Mouse (Mus musculus): ENCODE data around the gene Chst15. TPM values are rescaled to one million over a fixed set of nuclear protein-coding genes. Genes with fewer than 3 reads are reported as not detected.

Gene Chst15
- polyA plus RNA-seq, 1 experiment from 2014 or later = 13.1 TPM

DNA sequence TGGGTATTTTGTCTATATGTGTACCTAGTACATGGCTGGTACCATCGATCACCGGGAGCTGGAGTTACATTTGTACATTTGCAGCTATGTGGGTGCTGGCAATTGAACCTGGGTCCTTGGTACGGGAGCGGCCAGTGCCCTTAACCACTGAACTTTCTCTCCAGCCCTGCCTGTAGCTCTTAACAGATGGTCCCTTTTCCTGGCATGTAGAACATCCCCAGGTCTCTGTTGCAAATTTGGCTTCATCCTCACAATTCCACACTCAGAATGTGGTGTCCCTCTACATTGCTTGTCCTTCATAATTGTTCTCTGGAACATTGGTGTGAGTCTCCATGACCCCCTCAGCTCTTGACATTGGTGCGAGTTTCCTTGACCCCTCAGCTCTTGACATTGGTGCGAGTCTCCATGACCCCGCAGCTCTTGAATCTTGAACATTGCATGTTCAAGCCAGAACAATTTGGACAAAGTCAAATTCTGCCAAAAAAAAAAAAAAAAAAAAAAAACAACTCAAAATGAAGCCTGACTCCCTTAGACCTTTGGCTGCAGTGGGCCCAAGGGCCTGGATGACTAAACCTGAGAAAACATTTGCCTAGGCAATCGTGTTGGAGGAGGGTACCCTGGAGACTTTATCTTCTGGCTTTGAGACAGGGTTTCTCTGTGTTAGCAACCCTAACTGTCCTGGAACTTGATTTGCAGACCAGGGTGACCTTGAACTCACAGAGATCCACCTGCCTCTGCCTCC, 10.2 kb downstream of the Chst15 start:
- DNase-seq (ENCODE audit: low spot score) = no peak
- H3K27me3 ChIP-seq (replicated peaks; ENCODE audit: insufficient read depth, low read length) = no peaks in the 10 kb centered on the region
- ATAC-seq = no peak
- 85% methylated on average over 8 of the region's 8 CpGs for WGBS
- no peak overlapping the region for H3K9ac ChIP-seq (replicated peaks; ENCODE audit: low read depth)
- H3K9me3 ChIP-seq (ENCODE audit: low read length) = no peaks in the 10 kb centered on the region
- no peaks in the 10 kb centered on the region for H3K36me3 ChIP-seq (ENCODE audit: insufficient read depth, low read length)
- H3K27ac ChIP-seq (ENCODE audit: low read length) = no peak overlapping the region
- H3K4me3 ChIP-seq (ENCODE audit: low read depth, low read length) = no peak overlapping the region
- TF ChIP-seq CTCF (IDR thresholded peaks at IDR 0.05) = no peak
- no peak for TF ChIP-seq EP300 (IDR thresholded peaks at IDR 0.05)
- H3K4me2 ChIP-seq (replicated peaks; ENCODE audit: low read depth, low read length) = no peak overlapping the region
- H3K4me1 ChIP-seq (ENCODE audit: insufficient read depth, low read depth, low read length) = peaks cover 33% of the 10 kb centered on the region

DNA sequence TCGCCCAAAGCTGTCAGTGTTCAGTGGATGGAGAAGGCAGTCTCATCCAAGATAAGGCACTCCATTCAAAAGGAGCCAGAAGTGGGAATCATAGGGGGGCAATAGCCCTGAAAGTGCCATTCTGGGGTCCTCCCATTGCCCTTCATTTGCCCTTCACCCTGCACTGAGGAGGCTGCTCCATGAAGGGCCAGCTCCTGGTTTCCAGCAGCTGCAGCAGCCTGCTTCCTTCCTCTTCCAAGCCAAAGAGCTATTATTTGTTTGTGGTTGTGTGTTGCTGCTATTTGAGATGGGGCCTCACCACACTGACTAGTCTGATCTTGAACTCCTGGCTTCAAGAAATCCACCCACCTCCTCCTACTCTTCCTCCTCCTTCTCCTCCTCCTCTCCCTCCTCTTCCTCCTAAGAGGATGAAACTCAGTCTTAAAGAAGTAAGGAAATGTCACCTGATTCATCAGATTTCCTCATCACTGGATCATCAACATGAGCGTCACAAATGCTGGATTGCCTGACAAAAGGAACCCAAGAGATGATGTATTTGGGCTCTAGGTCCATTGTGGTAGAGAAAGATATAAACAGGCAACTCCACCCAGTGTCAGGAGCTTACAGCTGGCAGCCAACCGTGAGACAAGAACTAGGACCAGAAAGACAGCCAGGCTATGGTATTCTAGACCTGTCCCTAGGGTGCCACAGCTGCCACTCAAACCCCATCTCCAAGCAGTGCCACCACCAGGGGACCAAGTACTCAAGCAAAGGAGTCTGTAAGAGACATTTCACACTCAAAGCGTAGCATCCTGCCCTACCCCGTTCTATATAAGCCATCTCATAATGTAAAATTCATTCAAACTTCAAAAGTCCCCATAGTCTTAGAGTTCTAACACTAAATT, 11.3 kb downstream of the Chst15 start:
- H3K27me3 ChIP-seq (replicated peaks; ENCODE audit: insufficient read depth, low read length) = no peaks in the 10 kb centered on the region
- no peaks in the 10 kb centered on the region for H3K36me3 ChIP-seq (ENCODE audit: insufficient read depth, low read length)
- H3K9me3 ChIP-seq (ENCODE audit: low read length) = no peaks in the 10 kb centered on the region
- no peak overlapping the region for H3K4me2 ChIP-seq (replicated peaks; ENCODE audit: low read depth, low read length)
- H3K4me1 ChIP-seq (ENCODE audit: insufficient read depth, low read depth, low read length) = peaks cover 31% of the 10 kb centered on the region
- TF ChIP-seq EP300 (IDR thresholded peaks at IDR 0.05) = peak; percentile 53; the same call in 1 of the 2 replicates
- peak; percentile 25 for TF ChIP-seq CTCF (IDR thresholded peaks at IDR 0.05)
- WGBS = 62% methylated on average over 5 of the region's 5 CpGs
- no peak overlapping the region for H3K4me3 ChIP-seq (ENCODE audit: low read depth, low read length)
- H3K9ac ChIP-seq (replicated peaks; ENCODE audit: low read depth) = no peak overlapping the region
- ATAC-seq (peak; percentile 33), DNase-seq (ENCODE audit: low spot score) (peak; percentile 46)
- peak overlapping the region; percentile 1; the same call in 1 of the 2 replicates for H3K27ac ChIP-seq (ENCODE audit: low read length)

DNA sequence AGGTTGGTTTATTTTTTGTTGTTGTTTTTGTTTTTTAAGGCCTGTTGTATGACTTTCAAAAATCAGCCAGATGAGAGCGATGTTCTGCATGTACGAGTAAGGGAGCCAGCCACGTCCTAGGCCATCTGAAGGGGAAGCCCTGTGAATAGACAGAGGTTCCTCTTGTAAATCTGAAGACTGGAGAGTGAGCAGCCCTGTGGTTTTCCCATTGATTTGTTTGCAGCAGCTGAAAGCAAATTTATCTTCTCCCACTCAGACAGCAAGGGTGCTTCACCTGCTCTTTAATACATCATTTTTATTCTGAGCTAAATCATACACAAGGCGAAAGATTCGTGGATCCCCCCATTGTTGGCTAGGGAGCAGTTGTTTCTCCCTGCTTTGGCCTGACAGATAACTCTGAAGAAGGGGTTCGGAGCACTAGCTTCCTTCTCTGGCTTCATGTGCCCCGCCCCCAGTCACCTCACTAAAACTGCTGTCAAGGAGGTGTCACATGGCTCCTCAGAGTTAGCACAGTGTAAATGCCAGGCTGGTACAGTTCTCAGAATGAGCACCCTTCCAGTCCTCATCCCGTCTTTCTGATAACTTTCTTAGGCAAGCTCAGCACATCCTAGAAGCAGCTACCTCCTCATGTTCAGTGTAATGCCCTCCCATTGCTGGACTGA, 12.5 kb downstream of the Chst15 start:
- H3K9me3 ChIP-seq (ENCODE audit: low read length) = no peaks in the 10 kb centered on the region
- no peak overlapping the region for H3K9ac ChIP-seq (replicated peaks; ENCODE audit: low read depth)
- DNase-seq (ENCODE audit: low spot score) = no peak
- H3K27ac ChIP-seq (ENCODE audit: low read length) = peak overlapping the region; percentile 1; the same call in 1 of the 2 replicates
- no peaks in the 10 kb centered on the region for H3K27me3 ChIP-seq (replicated peaks; ENCODE audit: insufficient read depth, low read length)
- H3K4me1 ChIP-seq (ENCODE audit: insufficient read depth, low read depth, low read length) = peaks cover 32% of the 10 kb centered on the region
- 0 out of 2 replicates have a peak, but pooled peaks have one; percentile 17 for ATAC-seq
- H3K36me3 ChIP-seq (ENCODE audit: insufficient read depth, low read length) = no peaks in the 10 kb centered on the region
- TF ChIP-seq CTCF (IDR thresholded peaks at IDR 0.05) (no peak), EP300 (IDR thresholded peaks at IDR 0.05) (no peak)
- 57% methylated on average over 8 of the region's 8 CpGs for WGBS
- no peak overlapping the region for H3K4me3 ChIP-seq (ENCODE audit: low read depth, low read length)
- no peak overlapping the region for H3K4me2 ChIP-seq (replicated peaks; ENCODE audit: low read depth, low read length)

DNA sequence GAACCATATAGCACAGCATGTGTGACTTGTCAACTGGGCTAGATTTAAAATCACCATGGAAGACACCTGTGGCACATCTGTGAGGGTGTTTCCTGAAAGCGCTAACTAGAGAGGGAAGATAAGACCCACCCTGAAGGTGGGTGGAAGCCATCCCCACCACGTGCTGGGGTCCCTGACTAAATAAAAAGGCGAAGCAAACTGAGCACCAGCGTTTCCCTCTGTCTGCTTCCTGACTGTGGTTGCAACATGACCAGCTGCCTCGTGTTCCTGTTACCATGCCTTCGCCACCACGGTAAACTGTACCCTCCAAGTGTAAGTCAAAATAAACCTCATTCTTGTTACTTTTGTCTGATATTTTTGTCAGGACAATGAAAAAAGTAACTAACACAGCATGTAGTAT, 13.0 kb downstream of the Chst15 start:
- H3K27me3 ChIP-seq (replicated peaks; ENCODE audit: insufficient read depth, low read length) = no peaks in the 10 kb centered on the region
- H3K27ac ChIP-seq (ENCODE audit: low read length) = no peak overlapping the region
- H3K9ac ChIP-seq (replicated peaks; ENCODE audit: low read depth) = no peak overlapping the region
- H3K4me1 ChIP-seq (ENCODE audit: insufficient read depth, low read depth, low read length) = peaks cover 30% of the 10 kb centered on the region
- no peak overlapping the region for H3K4me2 ChIP-seq (replicated peaks; ENCODE audit: low read depth, low read length)
- DNase-seq (ENCODE audit: low spot score) (peak; percentile 56), ATAC-seq (no peak)
- H3K36me3 ChIP-seq (ENCODE audit: insufficient read depth, low read length) = no peaks in the 10 kb centered on the region
- WGBS = 42% methylated on average over 7 of the region's 7 CpGs
- H3K9me3 ChIP-seq (ENCODE audit: low read length) = no peaks in the 10 kb centered on the region
- TF ChIP-seq CTCF (IDR thresholded peaks at IDR 0.05) = no peak
- TF ChIP-seq EP300 (IDR thresholded peaks at IDR 0.05) = no peak
- H3K4me3 ChIP-seq (ENCODE audit: low read depth, low read length) = no peak overlapping the region

DNA sequence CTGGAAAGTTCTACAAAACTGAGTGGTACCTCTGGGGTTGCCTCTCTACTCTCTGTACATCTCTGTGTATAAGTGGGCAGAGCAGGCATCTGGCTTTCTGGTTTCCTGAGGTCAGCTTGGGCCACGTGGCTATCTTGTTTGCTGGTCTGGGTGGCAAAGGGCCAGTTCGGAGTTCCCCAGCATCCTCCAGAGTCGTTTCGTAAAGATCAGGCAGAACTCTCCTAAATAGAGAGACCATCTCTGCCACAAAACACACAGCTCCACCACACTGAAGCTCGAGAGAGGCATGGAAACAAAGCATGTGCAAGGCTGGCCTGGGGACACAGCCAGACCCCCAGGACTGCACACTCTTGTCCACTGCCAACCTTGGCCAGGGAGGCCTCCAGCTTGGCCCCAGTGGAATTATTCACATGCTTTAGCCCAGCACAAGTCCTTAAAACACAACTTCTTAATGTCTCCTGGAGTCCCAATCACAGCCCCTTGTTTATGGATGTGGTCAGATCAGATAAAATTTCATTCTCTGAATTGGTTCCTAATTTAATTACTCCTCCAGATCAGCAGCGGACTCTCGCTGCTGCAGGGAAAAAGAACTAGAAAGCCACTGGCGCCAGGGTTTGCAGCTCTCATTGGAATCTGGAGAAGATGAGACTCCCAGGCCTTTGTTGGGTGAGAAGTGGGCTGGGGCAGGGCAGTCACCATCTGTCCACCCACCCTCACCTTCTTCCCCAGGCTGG, 14.4 kb downstream of the Chst15 start:
- H3K36me3 ChIP-seq (ENCODE audit: insufficient read depth, low read length) = no peaks in the 10 kb centered on the region
- H3K27ac ChIP-seq (ENCODE audit: low read length) = no peak overlapping the region
- ATAC-seq = no peak
- H3K9me3 ChIP-seq (ENCODE audit: low read length) = no peaks in the 10 kb centered on the region
- H3K4me2 ChIP-seq (replicated peaks; ENCODE audit: low read depth, low read length) = no peak overlapping the region
- WGBS = 55% methylated on average over 8 of the region's 8 CpGs
- DNase-seq (ENCODE audit: low spot score) = no peak
- peaks cover 26% of the 10 kb centered on the region for H3K4me1 ChIP-seq (ENCODE audit: insufficient read depth, low read depth, low read length)
- H3K9ac ChIP-seq (replicated peaks; ENCODE audit: low read depth) = no peak overlapping the region
- H3K4me3 ChIP-seq (ENCODE audit: low read depth, low read length) = no peak overlapping the region
- H3K27me3 ChIP-seq (replicated peaks; ENCODE audit: insufficient read depth, low read length) = no peaks in the 10 kb centered on the region
- TF ChIP-seq CTCF (IDR thresholded peaks at IDR 0.05) = no peak
- TF ChIP-seq EP300 (IDR thresholded peaks at IDR 0.05) = no peak
